Mouse (Mus musculus) small intestine, adult 2 months (tissue): ENCODE results near the gene Tppp.

Experiments used
- CTCF ChIP-seq: fragments of 200-500 bp; IDR thresholded peaks from 2 replicates; pipeline ENCODE4 v1.5.1; 2012; ENCODE audit warnings: low read depth, mild to moderate bottlenecking, control low read depth, inconsistent platforms, low read length, moderate library complexity, mixed read lengths; ENCODE audit not compliant: insufficient replicate concordance, insufficient read length; ENCODE audit errors: extremely low read depth
- POLR2A ChIP-seq: fragments of 200-500 bp; IDR thresholded peaks from 2 replicates; pipeline ENCODE4 v1.6.1; 2012; ENCODE audit warnings: low read depth, mild to moderate bottlenecking, control low read depth, inconsistent platforms, low read length, moderate library complexity

DNA sequence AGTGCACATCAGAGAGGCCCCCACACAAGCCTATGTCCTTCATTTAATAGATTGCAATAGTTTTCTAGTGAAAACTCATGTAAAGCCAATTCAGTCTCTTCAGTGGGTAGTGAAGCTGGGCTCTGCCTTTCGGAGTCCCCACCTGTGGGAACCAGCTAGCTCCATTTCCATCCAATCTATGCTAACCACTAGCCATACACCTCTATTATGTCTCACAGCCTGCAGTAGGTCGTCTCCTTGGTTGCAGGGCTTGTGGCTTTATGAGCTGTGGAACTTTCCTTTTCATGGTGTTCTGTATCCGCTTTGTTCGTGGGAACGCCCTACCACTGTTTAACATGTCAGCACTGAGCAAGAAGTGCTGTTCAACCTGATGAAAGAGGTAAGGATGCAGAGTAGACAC, 45.7 kb upstream of the Tppp start, which contains the start of gene Zdhhc11:
- TF ChIP-seq POLR2A (no peak), CTCF (no peak)
